Mouse (Mus musculus): ENCODE results near the gene Usp46. TPM values are rescaled to one million over a fixed set of nuclear protein-coding genes. Genes with fewer than 3 reads are reported as not detected.

Usp46 gene
- polyA plus RNA-seq, 1 experiment from 2014 or later = 41.6 TPM

GRCm38 (mm10) chr5:74001743-74002142 is 66.5 kb downstream of the Usp46 start:
- WGBS = 82% methylated on average over 9 of the region's 9 CpGs
- peaks cover 25% of the 10 kb centered on the region for H3K36me3 ChIP-seq (ENCODE audit: control insufficient read depth, insufficient read depth, low read length)
- no peaks in the 10 kb centered on the region for H3K4me1 ChIP-seq (ENCODE audit: control insufficient read depth, insufficient read depth, low read length)

GRCm38 (mm10) chr5:73998966-73999365 is 69.3 kb downstream of the Usp46 start:
- Histone ChIP-seq H3K9me3 (ENCODE audit: control insufficient read depth, low read depth, low read length) (no peaks in the 10 kb centered on the region), H3K9ac (replicated peaks; ENCODE audit: low read depth, low read length) (no peak overlapping the region), H3K4me2 (replicated peaks; ENCODE audit: low read depth, low read length) (no peak overlapping the region), H3K36me3 (ENCODE audit: control insufficient read depth, insufficient read depth, low read length) (peaks cover 25% of the 10 kb centered on the region), H3K27ac (ENCODE audit: low read length) (no peak overlapping the region), H3K27me3 (ENCODE audit: control insufficient read depth, insufficient read depth, low read length) (no peaks in the 10 kb centered on the region), H3K4me3 (ENCODE audit: low read depth, low read length) (no peak overlapping the region), H3K4me1 (ENCODE audit: control insufficient read depth, insufficient read depth, low read length) (no peaks in the 10 kb centered on the region)
- no peak for ATAC-seq (ENCODE audit: insufficient number of reproducible peaks, insufficient read depth, low FRiP score, low read depth)
- 83% methylated on average over 5 of the region's 5 CpGs for WGBS

More at GRCm38 (mm10) chr5:74001743-74002142, 66.5 kb downstream of the Usp46 start:
- no peaks in the 10 kb centered on the region for H3K27me3 ChIP-seq (ENCODE audit: control insufficient read depth, insufficient read depth, low read length)
- no peak overlapping the region for H3K9ac ChIP-seq (replicated peaks; ENCODE audit: low read depth, low read length)
- ATAC-seq (ENCODE audit: insufficient number of reproducible peaks, insufficient read depth, low FRiP score, low read depth) = no peak
- H3K4me2 ChIP-seq (replicated peaks; ENCODE audit: low read depth, low read length) = no peak overlapping the region
- H3K4me3 ChIP-seq (ENCODE audit: low read depth, low read length) = no peak overlapping the region
- H3K9me3 ChIP-seq (ENCODE audit: control insufficient read depth, low read depth, low read length) = no peaks in the 10 kb centered on the region
- H3K27ac ChIP-seq (ENCODE audit: low read length) = no peak overlapping the region

- Histone ChIP-seq H3K4me2 (replicated peaks; ENCODE audit: low read depth, low read length) (no peak overlapping the region), H3K27me3 (ENCODE audit: control insufficient read depth, insufficient read depth, low read length) (no peaks in the 10 kb centered on the region), H3K4me3 (ENCODE audit: low read depth, low read length) (no peak overlapping the region), H3K27ac (ENCODE audit: low read length) (no peak overlapping the region), H3K36me3 (ENCODE audit: control insufficient read depth, insufficient read depth, low read length) (0 out of 2 replicates have a peak, but pooled peaks cover 3% of the 10 kb centered on the region), H3K9ac (replicated peaks; ENCODE audit: low read depth, low read length) (no peak overlapping the region), H3K4me1 (ENCODE audit: control insufficient read depth, insufficient read depth, low read length) (no peaks in the 10 kb centered on the region), H3K9me3 (ENCODE audit: control insufficient read depth, low read depth, low read length) (no peaks in the 10 kb centered on the region)
- ATAC-seq (ENCODE audit: insufficient number of reproducible peaks, insufficient read depth, low FRiP score, low read depth) = 0 out of 2 replicates have a peak, but pooled peaks have one; percentile 37
Observed at GRCm38 (mm10) chr5:73994850-73995249, 73.4 kb downstream of the Usp46 start.

GRCm38 (mm10) chr5:73993538-73993937 is 74.7 kb downstream of the Usp46 start:
- no peak overlapping the region for H3K4me2 ChIP-seq (replicated peaks; ENCODE audit: low read depth, low read length)
- ATAC-seq (ENCODE audit: insufficient number of reproducible peaks, insufficient read depth, low FRiP score, low read depth) = no peak

GRCm38 (mm10) chr5:73992321-73992720 is 75.9 kb downstream of the Usp46 start:
- ATAC-seq (ENCODE audit: insufficient number of reproducible peaks, insufficient read depth, low FRiP score, low read depth) = no peak
- no peaks in the 10 kb centered on the region for H3K27me3 ChIP-seq (ENCODE audit: control insufficient read depth, insufficient read depth, low read length)
- no peak overlapping the region for H3K4me3 ChIP-seq (ENCODE audit: low read depth, low read length)
- no peaks in the 10 kb centered on the region for H3K4me1 ChIP-seq (ENCODE audit: control insufficient read depth, insufficient read depth, low read length)
- no peak overlapping the region for H3K9ac ChIP-seq (replicated peaks; ENCODE audit: low read depth, low read length)
- no peaks in the 10 kb centered on the region for H3K9me3 ChIP-seq (ENCODE audit: control insufficient read depth, low read depth, low read length)
- H3K4me2 ChIP-seq (replicated peaks; ENCODE audit: low read depth, low read length) = no peak overlapping the region
- no peak overlapping the region for H3K27ac ChIP-seq (ENCODE audit: low read length)
- no peaks in the 10 kb centered on the region for H3K36me3 ChIP-seq (ENCODE audit: control insufficient read depth, insufficient read depth, low read length)
- WGBS = 89% methylated on average over 13 of the region's 13 CpGs

More at GRCm38 (mm10) chr5:73993538-73993937, 74.7 kb downstream of the Usp46 start:
- H3K27ac ChIP-seq (ENCODE audit: low read length) = no peak overlapping the region
- no peak overlapping the region for H3K4me3 ChIP-seq (ENCODE audit: low read depth, low read length)
- no peaks in the 10 kb centered on the region for H3K4me1 ChIP-seq (ENCODE audit: control insufficient read depth, insufficient read depth, low read length)
- H3K9ac ChIP-seq (replicated peaks; ENCODE audit: low read depth, low read length) = no peak overlapping the region
- no peaks in the 10 kb centered on the region for H3K9me3 ChIP-seq (ENCODE audit: control insufficient read depth, low read depth, low read length)
- H3K27me3 ChIP-seq (ENCODE audit: control insufficient read depth, insufficient read depth, low read length) = no peaks in the 10 kb centered on the region
- no peaks in the 10 kb centered on the region for H3K36me3 ChIP-seq (ENCODE audit: control insufficient read depth, insufficient read depth, low read length)
- WGBS = 86% methylated on average over 4 of the region's 4 CpGs

- Histone ChIP-seq H3K36me3 (ENCODE audit: control insufficient read depth, insufficient read depth, low read length) (no peaks in the 10 kb centered on the region), H3K27me3 (ENCODE audit: control insufficient read depth, insufficient read depth, low read length) (no peaks in the 10 kb centered on the region), H3K9me3 (ENCODE audit: control insufficient read depth, low read depth, low read length) (no peaks in the 10 kb centered on the region), H3K4me2 (replicated peaks; ENCODE audit: low read depth, low read length) (no peak overlapping the region), H3K9ac (replicated peaks; ENCODE audit: low read depth, low read length) (no peak overlapping the region), H3K4me1 (ENCODE audit: control insufficient read depth, insufficient read depth, low read length) (no peaks in the 10 kb centered on the region), H3K4me3 (ENCODE audit: low read depth, low read length) (no peak overlapping the region), H3K27ac (ENCODE audit: low read length) (no peak overlapping the region)
- WGBS = 84% methylated on average over 3 of the region's 3 CpGs
- ATAC-seq (ENCODE audit: insufficient number of reproducible peaks, insufficient read depth, low FRiP score, low read depth) = no peak
Observed at GRCm38 (mm10) chr5:73989532-73989931, 78.7 kb downstream of the Usp46 start.

- Histone ChIP-seq H3K27ac (ENCODE audit: low read length) (no peak overlapping the region), H3K4me3 (ENCODE audit: low read depth, low read length) (no peak overlapping the region), H3K9me3 (ENCODE audit: control insufficient read depth, low read depth, low read length) (no peaks in the 10 kb centered on the region), H3K4me1 (ENCODE audit: control insufficient read depth, insufficient read depth, low read length) (no peaks in the 10 kb centered on the region), H3K9ac (replicated peaks; ENCODE audit: low read depth, low read length) (no peak overlapping the region), H3K36me3 (ENCODE audit: control insufficient read depth, insufficient read depth, low read length) (no peaks in the 10 kb centered on the region), H3K4me2 (replicated peaks; ENCODE audit: low read depth, low read length) (no peak overlapping the region), H3K27me3 (ENCODE audit: control insufficient read depth, insufficient read depth, low read length) (no peaks in the 10 kb centered on the region)
- ATAC-seq (ENCODE audit: insufficient number of reproducible peaks, insufficient read depth, low FRiP score, low read depth) = no peak
- 75% methylated on average over 13 of the region's 13 CpGs for WGBS
Observed at GRCm38 (mm10) chr5:73987777-73988560, 80.3 kb downstream of the Usp46 start.

GRCm38 (mm10) chr5:73977426-73977825 is 90.8 kb downstream of the Usp46 start:
- no peaks in the 10 kb centered on the region for H3K9me3 ChIP-seq (ENCODE audit: control insufficient read depth, low read depth, low read length)
- H3K9ac ChIP-seq (replicated peaks; ENCODE audit: low read depth, low read length) = no peak overlapping the region
- no peaks in the 10 kb centered on the region for H3K27me3 ChIP-seq (ENCODE audit: control insufficient read depth, insufficient read depth, low read length)
- no peaks in the 10 kb centered on the region for H3K36me3 ChIP-seq (ENCODE audit: control insufficient read depth, insufficient read depth, low read length)
- ATAC-seq (ENCODE audit: insufficient number of reproducible peaks, insufficient read depth, low FRiP score, low read depth) = no peak
- H3K4me2 ChIP-seq (replicated peaks; ENCODE audit: low read depth, low read length) = no peak overlapping the region
- no peak overlapping the region for H3K4me3 ChIP-seq (ENCODE audit: low read depth, low read length)
- no peak overlapping the region for H3K27ac ChIP-seq (ENCODE audit: low read length)
- WGBS = 43% methylated on average over 11 of the region's 11 CpGs
- no peaks in the 10 kb centered on the region for H3K4me1 ChIP-seq (ENCODE audit: control insufficient read depth, insufficient read depth, low read length)

- H3K36me3 ChIP-seq (ENCODE audit: control insufficient read depth, insufficient read depth, low read length) = no peaks in the 10 kb centered on the region
- H3K9me3 ChIP-seq (ENCODE audit: control insufficient read depth, low read depth, low read length) = no peaks in the 10 kb centered on the region
- H3K4me3 ChIP-seq (ENCODE audit: low read depth, low read length) = no peak overlapping the region
- H3K27ac ChIP-seq (ENCODE audit: low read length) = no peak overlapping the region
- H3K4me1 ChIP-seq (ENCODE audit: control insufficient read depth, insufficient read depth, low read length) = no peaks in the 10 kb centered on the region; the same call in 1 of the 2 replicates
- no peak for ATAC-seq (ENCODE audit: insufficient number of reproducible peaks, insufficient read depth, low FRiP score, low read depth)
- no peak overlapping the region for H3K4me2 ChIP-seq (replicated peaks; ENCODE audit: low read depth, low read length)
- no peak overlapping the region for H3K9ac ChIP-seq (replicated peaks; ENCODE audit: low read depth, low read length)
- no peaks in the 10 kb centered on the region for H3K27me3 ChIP-seq (ENCODE audit: control insufficient read depth, insufficient read depth, low read length)
- WGBS = 77% methylated on average over 5 of the region's 5 CpGs
Observed at GRCm38 (mm10) chr5:73971701-73972100, 96.5 kb downstream of the Usp46 start.

Measured in stomach, embryonic 14.5 days (tissue).